Mouse (Mus musculus): Measurements from ENCODE around the gene Ackr1.

GRCm38 (mm10) chr1:173326552-173326951 is 7.0 kb downstream of the Ackr1 start:
- TF ChIP-seq TAL1 (IDR thresholded peaks at IDR 0.05; ENCODE audit: low read length) (no peak), GATA1 (IDR thresholded peaks at IDR 0.05; ENCODE audit: low read length) (no peak)
